8 mouse cellular contexts compared by ENCODE assay signal in genomic region chr2:66439764-66440471, GRCm38 (mm10). TPM values are rescaled to one million over a fixed set of nuclear protein-coding genes. Genes with fewer than 3 reads are reported as not detected.
DNase-seq lines count a peak whose midpoint lies in the region; ATAC-seq lines count a peak whose summit lies in the region.

No protein-coding gene starts in this region.

- H3K27ac ChIP-seq in kidney, embryonic 14.5 days (ENCODE audit: low read depth, low read length): no peak overlapping the region
- no peak overlapping the region for H3K27ac ChIP-seq in limb, embryonic 13.5 days
- H3K27ac ChIP-seq in stomach, embryonic 14.5 days (ENCODE audit: low read length): no peak overlapping the region

- peak overlapping the region; percentile 20 for H3K4me3 ChIP-seq in kidney, embryonic 14.5 days (ENCODE audit: low read length)
- H3K4me3 ChIP-seq in limb, embryonic 13.5 days: peak overlapping the region; percentile 40
- peak overlapping the region; percentile 14 for H3K4me3 ChIP-seq in stomach, embryonic 14.5 days (ENCODE audit: low read depth, low read length)

- no peaks in the 10 kb centered on the region for H3K27me3 ChIP-seq in kidney, embryonic 14.5 days (ENCODE audit: control insufficient read depth, insufficient read depth, low read length)
- peaks cover 3% of the 10 kb centered on the region for H3K27me3 ChIP-seq in limb, embryonic 13.5 days
- no peaks in the 10 kb centered on the region for H3K27me3 ChIP-seq in stomach, embryonic 14.5 days (ENCODE audit: control insufficient read depth, insufficient read depth, low read length)

- no peaks in the 10 kb centered on the region for H3K9me3 ChIP-seq in kidney, embryonic 14.5 days (ENCODE audit: control insufficient read depth, low read length)
- no peaks in the 10 kb centered on the region for H3K9me3 ChIP-seq in limb, embryonic 13.5 days
- no peaks in the 10 kb centered on the region for H3K9me3 ChIP-seq in stomach, embryonic 14.5 days (ENCODE audit: control insufficient read depth, low read depth, low read length)

- H3K36me3 ChIP-seq in kidney, embryonic 14.5 days (ENCODE audit: control insufficient read depth, insufficient read depth, low read length): no peaks in the 10 kb centered on the region
- no peaks in the 10 kb centered on the region for H3K36me3 ChIP-seq in limb, embryonic 13.5 days
- H3K36me3 ChIP-seq in stomach, embryonic 14.5 days (ENCODE audit: control insufficient read depth, insufficient read depth, low read length): no peaks in the 10 kb centered on the region

- H3K4me1 ChIP-seq in kidney, embryonic 14.5 days (ENCODE audit: control insufficient read depth, insufficient read depth, low read length): no peaks in the 10 kb centered on the region
- H3K4me1 ChIP-seq in limb, embryonic 13.5 days: peaks cover 16% of the 10 kb centered on the region; the same call in 1 of the 2 replicates
- H3K4me1 ChIP-seq in stomach, embryonic 14.5 days (ENCODE audit: control insufficient read depth, insufficient read depth, low read length): no peaks in the 10 kb centered on the region

- no peak for DNase-seq in kidney, adult 8-10 months
- peak; percentile 51 for DNase-seq in cerebellum, adult 8-10 months
- peak; percentile 37 for DNase-seq in forelimb bud, embryonic 11.5 days (ENCODE audit: low read depth, low spot score)
- no peak for DNase-seq in spleen, postnatal 14 days (ENCODE audit: low spot score in 2 of 2)
- DNase-seq in lung, postnatal 4 days: no peak

- peak overlapping the region; percentile 19; the same call in 1 of the 2 replicates for H3K9ac ChIP-seq in kidney, embryonic 14.5 days (ENCODE audit: low read depth, low read length)
- H3K9ac ChIP-seq in limb, embryonic 13.5 days: peak overlapping the region; percentile 48
- H3K9ac ChIP-seq in stomach, embryonic 14.5 days (replicated peaks; ENCODE audit: low read depth, low read length): no peak overlapping the region

- peak overlapping the region; percentile 50 for H3K4me2 ChIP-seq in kidney, embryonic 14.5 days (replicated peaks; ENCODE audit: low read depth, low read length)
- peak overlapping the region; percentile 75 for H3K4me2 ChIP-seq in limb, embryonic 13.5 days (replicated peaks)
- peak overlapping the region; percentile 47 for H3K4me2 ChIP-seq in stomach, embryonic 14.5 days (replicated peaks; ENCODE audit: low read depth, low read length)

- 2% methylated on average over 21 of the region's 21 CpGs for WGBS in kidney, embryonic 14.5 days
- WGBS in limb, embryonic 13.5 days: 4% methylated on average over 21 of the region's 21 CpGs
- 9% methylated on average over 21 of the region's 21 CpGs for whole genome bisulfite sequencing in stomach, embryonic 14.5 days

- ATAC-seq in kidney, embryonic 14.5 days (ENCODE audit: low FRiP score, low TSS enrichment): peak; percentile 81
- no peak for ATAC-seq in limb, embryonic 13.5 days (ENCODE audit: low FRiP score, low read depth)
- no peak for ATAC-seq in stomach, embryonic 14.5 days (ENCODE audit: insufficient number of reproducible peaks, insufficient read depth, low FRiP score, low read depth)

RNA-seq across cellular contexts. Expression of gene Scn1a, which starts 0.7 kb away (rescaled TPM):
- 1.2 and 1.3 TPM in 2 replicates for polyA plus RNA-seq in kidney, embryonic 14.5 days (2014; fragmentation: Nextera tagmentation; extraction: Ambion mirVana)
- polyA plus RNA-seq in limb, embryonic 13.5 days (2015; fragmentation: Nextera tagmentation; extraction: Ambion mirVana): 2.7 and 3.2 TPM in 2 replicates
- 0.55 and 0.56 TPM in 2 replicates for polyA plus RNA-seq in stomach, embryonic 14.5 days (2014; fragmentation: Nextera tagmentation; extraction: Ambion mirVana)

Comparison
In these comparisons a context has a peak if more than half of its experiments do, and no peak if none do; other contexts are left out.
1. DNase-seq: peak in cerebellum, adult 8-10 months (single experiment) and forelimb bud, embryonic 11.5 days (single experiment); none in kidney, adult 8-10 months (0 of 2), spleen, postnatal 14 days (0 of 2) and lung, postnatal 4 days (0 of 2).
2. Peak in every context shown above with its lines, with median percentiles within 50 percentile points of each other: H3K4me2 ChIP-seq and H3K4me3 ChIP-seq.